Mouse (Mus musculus): ENCODE measurements at regions not wholly inside any gene's neighbourhood (a gene's known extent, or its start where the extent isn't known, plus 50 kb on each side); places are given as distances from the start of the nearest gene placed in this dataset.

- in situ Hi-C loops (cut with MboI; ENCODE audit: low pct_ligation_motif_present, low pct_unique_long_range_greater_than_20kb, low sequenced_read_pairs) (no loop called here), dilution Hi-C loops (cut with MboI; ENCODE audit: extremely low pct_ligation_motif_present, extremely low pct_unique_long_range_greater_than_20kb, low sequenced_read_pairs) (no loop called here)
- TF ChIP-seq IRF4 (IDR thresholded peaks at IDR 0.05; ENCODE audit: low read depth, low read length) (no peak), ETS1 (conservative IDR thresholded peaks at IDR 0.05; ENCODE audit: low read depth, low read length) (no peak), POLR2A (IDR thresholded peaks at IDR 0.05; ENCODE audit: low read depth, low read length) (no peak), RAD21 (IDR thresholded peaks at IDR 0.05; ENCODE audit: low read depth, low read length) (no peak), MYC (IDR thresholded peaks at IDR 0.05; ENCODE audit: low read depth, low read length) (no peak), SMC3 (IDR thresholded peaks at IDR 0.05; ENCODE audit: low read depth, low read length) (no peak), USF1 (IDR thresholded peaks at IDR 0.05; ENCODE audit: low read depth, low read length) (no peak), JUN (IDR thresholded peaks at IDR 0.05; ENCODE audit: insufficient read depth, low read depth, low read length) (no peak), NRF1 (IDR thresholded peaks at IDR 0.05; ENCODE audit: low read depth, low read length) (no peak), EP300 (IDR thresholded peaks at IDR 0.05; ENCODE audit: low read length) (no peak), UBTF (IDR thresholded peaks at IDR 0.05; ENCODE audit: low read depth, low read length) (no peak), ELF1 (IDR thresholded peaks at IDR 0.05; ENCODE audit: low read depth, low read length) (no peak), KAT2A (IDR thresholded peaks at IDR 0.05; ENCODE audit: insufficient replicate concordance, low read length) (no peak), MXI1 (IDR thresholded peaks at IDR 0.05; ENCODE audit: low read depth, low read length) (no peak), TBP (conservative IDR thresholded peaks at IDR 0.05; ENCODE audit: low read depth, low read length) (no peak), MAX (IDR thresholded peaks at IDR 0.05; ENCODE audit: low read length) (no peak), NELFE (IDR thresholded peaks at IDR 0.05; ENCODE audit: low read depth, low read length) (no peak)
- Histone ChIP-seq H3K27ac (ENCODE audit: insufficient read depth, low read depth) (no peak overlapping the region), H3K9me3 (replicated peaks; ENCODE audit: low read length) (peaks cover 2% of the 10 kb centered on the region), H3K4me1 (ENCODE audit: control insufficient read depth in 1 of 2, insufficient read depth in 2 of 2) (no peaks in the 10 kb centered on the region), H3K27me3 (replicated peaks) (no peaks in the 10 kb centered on the region), H3K4me3 (replicated peaks in 1 of 3; ENCODE audit: low read depth in 2 of 3, low read length in 2 of 3, poor library complexity in 1 of 3) (no peak overlapping the region), H3K4me2 (ENCODE audit: insufficient read depth, low read depth, poor library complexity, severe bottlenecking) (no peak overlapping the region), H3K79me2 (replicated peaks; ENCODE audit: control insufficient read depth, extremely low read depth, insufficient read depth, poor library complexity, severe bottlenecking) (no peaks in the 10 kb centered on the region), H3K9ac (ENCODE audit: insufficient read depth, low read depth) (no peak overlapping the region), H3K36me3 (replicated peaks in 1 of 2; ENCODE audit: control insufficient read depth in 1 of 2, insufficient read depth in 1 of 2, low read length in 1 of 2) (no peaks in the 10 kb centered on the region)
- DNase-seq (ENCODE audit: extremely low read depth) = no peak
Measured at GRCm38 (mm10) chr5:51653507-51653906, 86.0 kb upstream of the Ppargc1a start.

GRCm38 (mm10) chr5:51624400-51624799 is 56.9 kb upstream of the Ppargc1a start:
- dilution Hi-C loops (cut with MboI; ENCODE audit: extremely low pct_ligation_motif_present, extremely low pct_unique_long_range_greater_than_20kb, low sequenced_read_pairs) (no loop called here), in situ Hi-C loops (cut with MboI; ENCODE audit: low pct_ligation_motif_present, low pct_unique_long_range_greater_than_20kb, low sequenced_read_pairs) (no loop called here)

More at GRCm38 (mm10) chr5:51624400-51624799, 56.9 kb upstream of the Ppargc1a start:
- TF ChIP-seq E2F4 (IDR thresholded peaks at IDR 0.05; ENCODE audit: insufficient replicate concordance, low read depth, low read length) (no peak), USF2 (conservative IDR thresholded peaks at IDR 0.05; ENCODE audit: low read depth, low read length) (no peak)
- H3K4me2 ChIP-seq (ENCODE audit: insufficient read depth, low read depth, poor library complexity, severe bottlenecking) = no peak overlapping the region
- no peak overlapping the region for H3K9ac ChIP-seq (ENCODE audit: insufficient read depth, low read depth)
- H3K79me2 ChIP-seq (replicated peaks; ENCODE audit: control insufficient read depth, extremely low read depth, insufficient read depth, poor library complexity, severe bottlenecking) = no peaks in the 10 kb centered on the region
- no peaks in the 10 kb centered on the region for H3K36me3 ChIP-seq (replicated peaks in 1 of 2; ENCODE audit: control insufficient read depth in 1 of 2, insufficient read depth in 1 of 2, low read length in 1 of 2)
- DNase-seq (ENCODE audit: extremely low read depth) = no peak
- no peaks in the 10 kb centered on the region for H3K4me1 ChIP-seq (ENCODE audit: control insufficient read depth in 1 of 2, insufficient read depth in 2 of 2)
- H3K9me3 ChIP-seq (replicated peaks; ENCODE audit: low read length) = peaks cover 21% of the 10 kb centered on the region
- H3K27ac ChIP-seq (ENCODE audit: insufficient read depth, low read depth) = no peak overlapping the region
- H3K27me3 ChIP-seq (replicated peaks) = no peaks in the 10 kb centered on the region
- no peak overlapping the region for H3K4me3 ChIP-seq (replicated peaks in 1 of 3; ENCODE audit: low read depth in 2 of 3, low read length in 2 of 3, poor library complexity in 1 of 3)
